Mouse (Mus musculus): ENCODE measurements around the gene Spaca4. TPM values are rescaled to one million over a fixed set of nuclear protein-coding genes. Genes with fewer than 3 reads are reported as not detected.

Gene Spaca4
- not detected in 4 replicates for total RNA-seq (2023; ENCODE audit: inconsistent age)

DNA sequence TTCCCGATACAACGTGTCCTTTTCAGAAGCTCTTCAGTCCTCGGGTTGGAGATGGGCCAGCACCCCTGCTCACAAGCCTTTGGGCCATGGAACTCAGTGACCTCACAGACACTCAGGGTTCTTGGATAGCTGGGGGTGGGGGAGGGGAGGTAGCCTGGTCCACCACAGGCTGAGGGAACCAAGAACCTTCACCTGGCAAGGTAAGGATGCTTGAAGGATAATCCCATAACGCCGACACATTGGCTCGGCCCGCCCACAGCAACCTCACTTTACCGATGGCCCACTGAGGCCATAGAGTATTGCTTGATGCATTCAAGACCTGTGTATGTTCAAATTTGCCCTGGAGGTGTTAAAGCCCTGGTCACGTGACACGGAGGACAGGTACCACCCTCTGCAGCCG is at the start of gene Spaca4:
Gene Spaca4, minus strand, starts transcription at position 101 of the 400 bp plus-strand sequence.

DNA sequence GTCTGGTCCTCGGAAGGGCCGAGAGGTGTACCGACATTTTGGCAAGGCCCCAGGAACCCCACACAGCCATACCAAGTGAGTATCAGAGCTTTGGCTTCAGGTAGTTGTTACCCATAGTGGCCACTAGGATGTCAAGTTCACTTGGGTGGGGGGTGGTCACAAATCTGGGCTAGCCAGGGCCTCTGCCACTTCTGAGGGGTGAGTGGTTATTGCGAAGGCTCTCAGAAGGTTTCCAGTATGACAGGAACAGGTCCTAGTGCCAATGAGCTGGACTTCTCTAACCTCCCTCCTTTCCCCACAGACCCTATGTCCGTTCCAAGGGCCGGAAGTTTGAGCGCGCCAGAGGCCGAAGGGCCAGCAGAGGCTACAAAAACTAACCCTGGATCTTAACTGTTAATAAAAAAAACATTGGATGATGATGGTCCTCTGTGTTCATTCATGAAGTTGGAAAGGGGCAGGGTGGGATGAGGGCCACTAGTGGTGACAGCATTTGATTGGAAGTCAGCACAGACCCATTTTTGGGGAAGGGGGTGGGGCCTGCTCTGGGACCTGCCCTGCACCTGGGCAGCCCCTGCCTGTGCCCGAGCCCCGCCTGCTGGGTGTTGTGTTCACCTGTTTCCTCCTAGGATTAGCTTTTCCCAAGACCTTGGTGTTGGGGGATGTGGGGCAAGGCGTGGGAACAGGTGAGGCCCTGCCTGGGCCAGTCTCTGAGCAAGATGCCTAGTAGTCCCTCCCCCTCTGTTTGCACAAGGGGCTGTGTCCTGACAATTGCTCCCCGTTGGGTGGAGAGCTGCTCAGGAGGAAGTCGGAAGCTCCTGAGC is 5.0 kb downstream of the Spaca4 start, which contains the start of gene Fam83e:
Gene Fam83e, plus strand, starts transcription at position 800 of the 821 bp plus-strand sequence.

DNA sequence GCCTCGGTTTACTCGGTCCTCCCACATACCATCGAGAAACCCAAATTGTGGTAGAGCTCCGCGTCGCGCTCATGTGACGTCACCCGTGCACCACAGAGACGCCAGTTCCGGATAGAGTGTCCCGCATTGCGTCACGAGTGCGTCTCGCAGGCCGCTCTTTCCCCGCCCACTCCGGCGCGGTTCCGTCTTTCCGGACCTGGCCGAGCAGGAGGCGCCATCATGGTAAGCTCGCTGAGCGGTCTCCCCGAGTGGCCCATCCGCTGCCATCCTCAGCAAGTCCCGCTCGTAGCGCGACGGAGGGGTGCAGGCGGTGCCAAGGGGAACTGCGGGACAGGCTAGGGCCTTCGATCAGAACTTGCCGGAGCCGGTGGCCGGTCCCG is 7.7 kb downstream of the Spaca4 start, which contains the start of gene Sphk2:
Gene Sphk2, minus strand, starts transcription at position 85 of the 380 bp plus-strand sequence.

DNA sequence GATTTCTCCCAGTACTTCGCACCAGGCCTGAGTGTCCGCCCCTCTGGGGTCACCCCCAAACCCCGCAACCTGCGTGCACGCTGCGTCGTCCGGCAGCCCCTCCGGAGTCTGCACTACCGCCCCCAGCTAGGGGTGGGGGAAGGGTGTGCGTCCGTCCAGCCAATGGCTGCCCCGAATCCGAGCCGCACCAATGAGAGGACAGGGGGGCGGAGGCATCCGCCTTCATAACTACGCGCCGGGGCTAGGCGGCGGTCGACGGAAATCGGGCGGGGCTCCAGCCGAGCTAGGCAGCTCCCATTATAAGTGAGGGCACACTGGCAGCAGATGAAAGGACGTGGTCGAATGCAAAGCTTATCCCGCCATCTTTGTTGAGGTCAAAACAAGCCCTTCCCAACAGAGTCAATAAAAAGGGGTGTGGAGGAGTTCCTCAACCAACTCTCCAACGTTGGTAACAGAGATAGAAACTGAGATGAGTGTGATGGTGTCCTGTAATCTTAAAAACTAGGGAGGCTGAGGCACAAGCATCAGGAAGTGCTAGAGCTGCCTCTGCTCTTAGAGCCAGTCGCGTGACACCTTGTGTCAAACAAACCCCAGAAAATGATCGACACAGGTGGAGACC is 10.4 kb downstream of the Spaca4 start, which contains the start of gene Rpl18:
Gene Rpl18, plus strand, starts transcription at position 368 of the 619 bp plus-strand sequence.

DNA sequence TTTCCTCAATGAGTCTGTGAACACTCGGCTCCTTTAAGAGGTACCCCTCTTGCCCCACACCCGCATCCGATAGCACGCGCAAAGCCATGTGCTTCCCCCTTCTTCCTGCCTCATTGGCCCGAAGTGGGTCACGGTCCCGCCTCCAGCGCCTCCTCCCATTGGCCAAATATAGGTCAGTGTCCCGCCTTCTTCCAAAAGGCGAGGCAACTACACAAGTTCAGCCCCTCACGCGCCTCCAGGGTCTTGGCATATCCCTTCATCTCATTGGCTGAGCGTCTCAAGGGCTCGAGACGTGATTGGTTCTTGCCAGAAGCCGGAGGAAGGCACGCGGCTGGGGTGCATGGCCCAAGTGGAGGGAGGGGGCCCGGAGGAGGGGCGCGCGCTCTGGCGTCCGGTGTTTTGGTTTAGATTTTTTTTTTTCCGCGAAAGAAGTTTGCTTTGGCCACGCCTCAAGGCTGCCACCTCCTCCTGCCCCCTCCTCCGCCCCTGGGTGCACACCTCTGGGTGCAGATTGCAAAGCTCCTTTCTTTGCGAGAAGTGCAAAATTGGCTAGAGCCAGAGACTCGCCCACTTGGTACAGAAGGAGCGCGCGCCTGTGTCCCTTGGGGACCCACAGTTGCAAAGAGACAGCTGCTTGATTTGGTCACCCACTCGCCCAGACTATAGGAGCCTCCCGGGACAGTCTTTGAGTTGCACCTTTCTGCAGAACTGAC is 20.7 kb downstream of the Spaca4 start, which contains the start of gene Dbp:
Gene Dbp, plus strand, starts transcription at position 359 of the 713 bp plus-strand sequence.

DNA sequence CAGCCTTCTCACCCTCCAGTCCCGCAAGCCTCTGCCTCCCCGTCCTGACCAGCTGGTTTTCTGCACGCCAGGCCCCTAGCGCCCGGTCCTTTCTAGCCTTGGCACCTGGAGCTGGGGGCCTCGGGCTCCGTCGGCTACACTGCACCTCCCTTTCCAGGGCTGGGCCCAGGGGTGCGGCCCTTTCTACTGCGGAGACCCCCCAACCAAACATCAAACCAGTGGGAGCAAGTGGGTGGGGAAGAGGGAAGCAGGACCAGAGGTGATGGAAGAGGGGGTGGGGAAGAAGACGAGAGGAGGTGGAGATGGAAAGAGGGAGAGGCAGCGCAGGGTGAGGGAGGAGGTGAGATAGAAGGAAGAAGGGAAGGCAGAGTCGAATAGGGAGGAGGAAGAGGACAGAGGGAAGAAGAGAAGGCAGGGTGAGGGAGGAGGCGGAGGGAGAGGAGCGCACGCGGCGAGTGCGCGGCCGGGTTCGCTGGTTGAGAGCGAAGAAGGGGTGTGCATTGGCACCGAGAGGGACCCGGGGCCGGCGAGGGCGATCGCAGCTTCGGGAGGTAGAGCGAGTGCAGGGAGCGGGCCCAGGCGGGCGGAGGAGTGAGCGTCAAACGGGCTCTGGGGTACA is 26.0 kb downstream of the Spaca4 start, which contains the start of gene Car11:
Gene Car11, plus strand, starts transcription at position 321 of the 619 bp plus-strand sequence.

DNA sequence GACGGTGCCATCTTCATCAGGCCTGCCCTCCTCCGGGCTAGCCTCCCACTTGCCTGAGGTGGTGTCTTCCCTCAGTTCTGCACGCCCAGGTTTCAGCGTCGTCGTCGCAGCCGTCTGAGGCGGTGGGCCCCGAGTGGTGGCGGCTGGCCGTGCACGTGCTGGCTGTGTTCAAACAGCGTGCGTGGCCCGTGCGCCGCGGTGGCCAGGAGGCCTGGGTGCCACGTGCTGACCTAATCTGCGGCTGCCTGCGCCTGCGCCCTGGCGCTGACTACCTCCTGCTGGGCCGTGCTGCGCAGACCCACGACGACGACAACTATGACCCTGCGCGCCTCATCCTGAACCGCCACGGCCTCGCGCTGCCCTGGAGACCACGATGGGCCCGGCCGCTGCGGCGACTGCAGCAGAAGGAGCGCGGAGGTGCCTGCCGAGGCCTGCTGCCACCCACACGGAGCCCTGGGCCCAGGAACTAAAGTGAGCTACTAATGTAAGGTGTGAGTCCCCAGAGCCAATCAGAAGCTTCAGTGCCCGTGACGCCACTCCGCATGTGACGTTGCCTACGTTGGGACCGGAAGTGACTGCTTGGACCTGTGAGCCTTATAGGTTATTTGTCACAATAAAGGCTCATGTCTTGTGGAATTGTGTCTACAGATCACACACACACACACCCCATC is 31.6 kb downstream of the Spaca4 start, which contains the start of gene Sec1:
Gene Sec1, minus strand, starts transcription at position 482 of the 671 bp plus-strand sequence.

DNA sequence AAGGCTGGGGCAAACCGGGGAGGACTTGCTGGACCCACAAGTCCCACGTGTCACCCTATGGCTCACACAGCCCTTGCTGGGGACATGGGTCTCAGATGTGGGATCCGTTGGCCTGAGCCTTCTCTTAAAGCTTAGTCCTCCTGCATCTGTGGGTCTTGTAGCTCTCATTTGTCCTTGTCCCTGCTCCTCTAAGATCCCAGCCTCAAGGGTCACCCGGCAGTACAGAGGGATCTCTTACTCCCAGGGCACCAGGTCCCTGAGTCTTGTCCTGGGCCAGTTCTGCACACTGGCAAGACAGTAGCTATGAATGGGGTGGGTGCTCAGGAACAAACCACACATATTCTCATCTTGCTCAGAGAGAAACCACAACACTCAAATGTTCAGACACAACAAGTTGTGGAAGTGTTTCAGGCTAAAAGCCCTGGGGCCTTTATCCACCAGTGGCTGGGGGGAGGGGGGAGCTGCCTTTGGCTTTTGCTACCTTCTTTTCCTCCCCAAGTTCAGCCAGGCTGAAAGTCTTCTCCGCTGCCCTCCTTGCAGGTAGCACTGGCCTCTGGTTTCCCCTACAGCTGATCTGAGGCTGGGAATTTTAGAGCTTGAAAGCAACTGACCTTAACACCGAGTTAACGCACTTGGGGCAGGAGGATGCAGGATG is 42.1 kb downstream of the Spaca4 start, which contains the start of gene Ntn5:
Gene Ntn5, plus strand, starts transcription at position 627 of the 655 bp plus-strand sequence.

Other genes with a start within 250 kb of the Spaca4 start
- not detected in 4 replicates for gene Tulp2, start 243.9 kb downstream of the Spaca4 start, total RNA-seq (2023; ENCODE audit: inconsistent age)
- 0.77 to 1.8 TPM (median 0.98 TPM) in 4 replicates for gene Gm45808, start 239.0 kb downstream of the Spaca4 start, total RNA-seq (2023; ENCODE audit: inconsistent age)
- gene Dhdh, start 237.0 kb downstream of the Spaca4 start, total RNA-seq (2023; ENCODE audit: inconsistent age): 2.9 to 3.9 TPM (median 3.5 TPM) in 4 replicates
- gene Nucb1, start 215.4 kb downstream of the Spaca4 start, total RNA-seq (2023; ENCODE audit: inconsistent age): 76.1 to 93.0 TPM (median 84.2 TPM) in 4 replicates
- gene Ppp1r15a, start 199.5 kb downstream of the Spaca4 start, total RNA-seq (2023; ENCODE audit: inconsistent age): 1,362 to 1,471 TPM (median 1,417 TPM) in 4 replicates
- gene Plekha4, start 199.5 kb downstream of the Spaca4 start, total RNA-seq (2023; ENCODE audit: inconsistent age): 0.83 to 4.6 TPM (median 2.2 TPM) in 4 replicates
- gene Hsd17b14, start 170.9 kb downstream of the Spaca4 start, total RNA-seq (2023; ENCODE audit: inconsistent age): not detected in 4 replicates
- 27.1 to 39.9 TPM (median 32.9 TPM) in 4 replicates for gene Bcat2, start 155.7 kb downstream of the Spaca4 start, total RNA-seq (2023; ENCODE audit: inconsistent age)
- not detected in 4 replicates for gene Fgf21, start 110.3 kb downstream of the Spaca4 start, total RNA-seq (2023; ENCODE audit: inconsistent age)
- gene Fut1, start 108.5 kb downstream of the Spaca4 start, total RNA-seq (2023; ENCODE audit: inconsistent age): not detected in 4 replicates
- not detected in 4 replicates for gene Izumo1, start 104.0 kb downstream of the Spaca4 start, total RNA-seq (2023; ENCODE audit: inconsistent age)
- gene Rasip1, start 98.3 kb downstream of the Spaca4 start, total RNA-seq (2023; ENCODE audit: inconsistent age): 0.27 to 0.35 TPM in 2 of 4 replicates, not detected in the others
- not detected in 4 replicates for gene Mamstr, start 85.8 kb downstream of the Spaca4 start, total RNA-seq (2023; ENCODE audit: inconsistent age)
- gene Fut2, start 59.4 kb downstream of the Spaca4 start, total RNA-seq (2023; ENCODE audit: inconsistent age): not detected in 4 replicates
- gene Ntn5, start 41.8 kb downstream of the Spaca4 start, total RNA-seq (2023; ENCODE audit: inconsistent age): 0.42 TPM in 1 of 4 replicates, not detected in the others
- 0.27 TPM in 1 of 4 replicates, not detected in the others for gene Sec1, start 31.4 kb downstream of the Spaca4 start, total RNA-seq (2023; ENCODE audit: inconsistent age)
- not detected in 4 replicates for gene Car11, start 26.0 kb downstream of the Spaca4 start, total RNA-seq (2023; ENCODE audit: inconsistent age)
- 17.8 to 20.5 TPM (median 19.0 TPM) in 4 replicates for gene Dbp, start 20.7 kb downstream of the Spaca4 start, total RNA-seq (2023; ENCODE audit: inconsistent age)
- 2,003 to 2,338 TPM (median 2,227 TPM) in 4 replicates for gene Rpl18, start 10.4 kb downstream of the Spaca4 start, total RNA-seq (2023; ENCODE audit: inconsistent age)
- gene Sphk2, start 7.8 kb downstream of the Spaca4 start, total RNA-seq (2023; ENCODE audit: inconsistent age): 30.8 to 37.6 TPM (median 33.8 TPM) in 4 replicates
- 0.77 to 1.7 TPM (median 1.3 TPM) in 4 replicates for gene Fam83e, start 4.6 kb downstream of the Spaca4 start, total RNA-seq (2023; ENCODE audit: inconsistent age)
- gene Lmtk3, start 57.9 kb upstream of the Spaca4 start, total RNA-seq (2023; ENCODE audit: inconsistent age): 0.19 to 0.27 TPM (median 0.21 TPM) in 3 of 4 replicates, not detected in the other
- 1.3 to 1.9 TPM in 2 of 4 replicates, not detected in the others for gene Sult2b1, start 58.9 kb upstream of the Spaca4 start, total RNA-seq (2023; ENCODE audit: inconsistent age)
- gene Cyth2, start 88.8 kb upstream of the Spaca4 start, total RNA-seq (2023; ENCODE audit: inconsistent age): 136 to 151 TPM (median 143 TPM) in 4 replicates
- gene Kcnj14, start 99.0 kb upstream of the Spaca4 start, total RNA-seq (2023; ENCODE audit: inconsistent age): 1.8 to 5.1 TPM (median 3.7 TPM) in 4 replicates
- gene Grwd1, start 105.1 kb upstream of the Spaca4 start, total RNA-seq (2023; ENCODE audit: inconsistent age): 26.1 to 38.5 TPM (median 31.5 TPM) in 4 replicates
- gene Kdelr1, start 147.0 kb upstream of the Spaca4 start, total RNA-seq (2023; ENCODE audit: inconsistent age): 58.3 to 59.3 TPM (median 58.7 TPM) in 4 replicates
- gene Grin2d, start 152.6 kb upstream of the Spaca4 start, total RNA-seq (2023; ENCODE audit: inconsistent age): 0.29 to 0.55 TPM (median 0.35 TPM) in 4 replicates
- gene Syngr4, start 170.9 kb upstream of the Spaca4 start, total RNA-seq (2023; ENCODE audit: inconsistent age): not detected in 4 replicates
- 5.5 to 10.0 TPM (median 7.1 TPM) in 4 replicates for gene Tmem143, start 171.1 kb upstream of the Spaca4 start, total RNA-seq (2023; ENCODE audit: inconsistent age)
- 184 to 230 TPM (median 195 TPM) in 4 replicates for gene Emp3, start 195.6 kb upstream of the Spaca4 start, total RNA-seq (2023; ENCODE audit: inconsistent age)
- 5.8 to 10.9 TPM (median 8.7 TPM) in 4 replicates for gene Ccdc114, start 198.3 kb upstream of the Spaca4 start, total RNA-seq (2023; ENCODE audit: inconsistent age)